Mouse (Mus musculus) myocyte (in vitro differentiated cells): ENCODE data around the gene Dnajb8. TPM values are rescaled to one million over a fixed set of nuclear protein-coding genes. Genes with fewer than 3 reads are reported as not detected.

Experiments
- H3K27me3 ChIP-seq: one replicate; pipeline ENCODE4 v1.6.1; 2011; ENCODE audit not compliant: control insufficient read depth, insufficient read depth, insufficient read length
- H3K36me3 ChIP-seq: one replicate; pipeline ENCODE4 v1.6.1; 2011; ENCODE audit not compliant: control insufficient read depth, insufficient read depth
- H3K4me2 ChIP-seq: one replicate; pipeline ENCODE4 v1.6.1; 2011; ENCODE audit warnings: low read depth, control low read depth
- H3K4me3 ChIP-seq: one replicate; pipeline ENCODE4 v1.5.1; 2011; ENCODE audit warnings: mild to moderate bottlenecking, control low read depth, moderate library complexity
- H3K79me2 ChIP-seq: one replicate; pipeline ENCODE4 v1.6.1; 2011; ENCODE audit not compliant: control insufficient read depth, insufficient read depth
- H3ac ChIP-seq: one replicate; pipeline ENCODE4 v1.6.1; 2011; ENCODE audit not compliant: control insufficient read depth, insufficient read length
- CEBPB ChIP-seq: IDR thresholded peaks from 2 replicates; pipeline ENCODE4 v1.6.1; 2011; ENCODE audit warnings: mild to moderate bottlenecking, moderate library complexity; ENCODE audit not compliant: poor library complexity, insufficient read depth, severe bottlenecking
- E2F4 ChIP-seq: IDR thresholded peaks from one replicate; pipeline ENCODE4 v1.6.1; 2011; ENCODE audit warnings: mild to moderate bottlenecking, control low read depth, moderate library complexity; ENCODE audit not compliant: insufficient read depth
- MAX ChIP-seq: IDR thresholded peaks from one replicate; pipeline ENCODE4 v1.6.1; 2011; ENCODE audit warnings: low read depth, mild to moderate bottlenecking, control low read depth
- MYOD1 ChIP-seq, 3 experiments: IDR thresholded peaks; one replicate each; pipeline ENCODE4 v1.6.1; 2011; ENCODE audit warnings: control low read depth in 2 of 3, low read depth in 2 of 3, mild to moderate bottlenecking in 2 of 3, moderate library complexity in 1 of 3; ENCODE audit not compliant: insufficient read length in 2 of 3, control insufficient read depth in 1 of 3
- MYOG ChIP-seq, 3 experiments: IDR thresholded peaks; one replicate each; pipeline ENCODE4 v1.6.1; 2011; ENCODE audit warnings: control low read depth in 2 of 3, low read depth in 2 of 3, mild to moderate bottlenecking in 2 of 3; ENCODE audit not compliant: insufficient read length in 2 of 3, control insufficient read depth in 1 of 3, insufficient read depth in 1 of 3
- POLR2A ChIP-seq: IDR thresholded peaks from one replicate; pipeline ENCODE4 v1.6.1; 2011; ENCODE audit warnings: low read depth, mild to moderate bottlenecking, control low read depth, moderate library complexity; ENCODE audit not compliant: insufficient read length
- POLR2AphosphoS2 ChIP-seq: IDR thresholded peaks from one replicate; pipeline ENCODE4 v1.6.1; 2011; ENCODE audit warnings: low read depth, control low read depth; ENCODE audit not compliant: insufficient read length
- REST ChIP-seq: IDR thresholded peaks from one replicate; pipeline ENCODE4 v1.6.1; 2011; ENCODE audit warnings: mild to moderate bottlenecking, control low read depth, moderate library complexity; ENCODE audit not compliant: insufficient read depth, insufficient read length
- SRF ChIP-seq: IDR thresholded peaks from one replicate; pipeline ENCODE4 v1.6.1; 2011; ENCODE audit warnings: low read depth; ENCODE audit not compliant: control insufficient read depth, insufficient read length
- TCF12 ChIP-seq: IDR thresholded peaks from one replicate; pipeline ENCODE4 v1.6.1; 2011; ENCODE audit warnings: mild to moderate bottlenecking, control low read depth; ENCODE audit not compliant: poor library complexity, insufficient read depth, severe bottlenecking
- TCF3 ChIP-seq: IDR thresholded peaks from one replicate; pipeline ENCODE4 v1.6.1; 2011; ENCODE audit warnings: low read depth, control low read depth; ENCODE audit not compliant: insufficient read length
- USF1 ChIP-seq: IDR thresholded peaks from one replicate; pipeline ENCODE4 v1.6.1; 2011; ENCODE audit warnings: low read depth, mild to moderate bottlenecking, control low read depth, moderate library complexity
- polyA plus RNA-seq: library from polyadenylated mRNA; unstranded; fragments of >200 nt; fragmentation: generic; extraction: Trizol; gene quantifications from one replicate; pipeline ENCODE4 v1.2.1, GENCODE M21; 2012; ENCODE audit warnings: missing spikeins

Dnajb8 gene
- polyA plus RNA-seq, 1 experiment, result not detected

DNA sequence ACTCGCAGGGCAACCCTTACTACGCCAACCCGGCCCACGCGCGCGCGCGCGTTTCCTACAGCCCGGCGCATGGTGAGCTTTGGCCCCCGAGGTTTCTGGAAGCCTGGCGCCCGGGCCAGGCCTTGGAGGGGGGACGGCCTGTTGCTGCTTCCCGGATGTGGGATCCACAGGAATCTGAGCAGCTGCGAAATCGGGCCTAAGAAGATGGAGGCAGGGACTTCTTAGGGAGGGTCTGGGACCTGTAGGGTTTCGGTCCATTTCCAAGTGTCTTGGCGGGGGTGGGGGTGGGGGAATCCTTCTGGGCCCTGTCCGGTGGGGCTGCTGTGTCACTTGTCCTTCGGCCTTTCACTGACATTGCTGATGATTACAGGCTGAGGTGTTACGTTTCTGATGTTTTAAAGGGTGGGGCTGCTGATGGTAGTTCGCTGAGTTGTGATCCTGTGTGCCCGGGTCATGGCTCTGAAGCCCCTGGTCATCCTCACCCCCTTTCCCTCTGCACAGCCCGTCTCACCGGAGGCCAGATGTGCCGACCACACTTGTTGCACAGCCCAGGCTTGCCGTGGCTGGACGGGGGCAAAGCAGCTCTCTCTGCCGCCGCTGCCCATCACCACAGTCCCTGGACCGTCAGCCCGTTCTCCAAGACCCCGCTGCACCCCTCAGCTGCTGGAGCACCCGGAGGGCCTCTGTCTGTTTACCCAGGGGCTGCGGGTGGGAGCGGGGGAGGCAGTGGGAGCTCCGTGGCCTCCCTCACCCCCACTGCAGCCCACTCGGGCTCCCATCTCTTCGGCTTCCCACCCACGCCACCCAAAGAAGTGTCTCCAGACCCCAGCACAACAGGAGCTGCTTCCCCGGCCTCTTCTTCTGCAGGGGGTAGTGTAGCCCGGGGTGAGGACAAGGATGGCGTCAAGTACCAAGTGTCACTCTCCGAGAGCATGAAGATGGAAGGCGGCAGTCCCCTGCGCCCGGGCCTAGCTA lies 22.1 kb upstream of the Dnajb8 start:
- Histone ChIP-seq H3K79me2 (peaks cover 15% of the 10 kb centered on the region), H3K27me3 (no peaks in the 10 kb centered on the region), H3K36me3 (no peaks in the 10 kb centered on the region), H3K4me2 (peak overlapping the region; percentile 98), H3K4me3 (peak overlapping the region; percentile 90), H3ac (peak overlapping the region; percentile 67)
- TF ChIP-seq MYOD1 (IDR thresholded peaks at IDR 0.05; ENCODE audit: control insufficient read depth in 1 of 3, insufficient read length in 2 of 3, low read depth in 2 of 3) (peak in 1 of 3 experiments; percentile 33), E2F4 (no peak), MYOG (IDR thresholded peaks at IDR 0.05; ENCODE audit: control insufficient read depth in 1 of 3, insufficient read depth in 1 of 3, insufficient read length in 2 of 3, low read depth in 2 of 3) (peak in 1 of 3 experiments; percentile 2)

DNA sequence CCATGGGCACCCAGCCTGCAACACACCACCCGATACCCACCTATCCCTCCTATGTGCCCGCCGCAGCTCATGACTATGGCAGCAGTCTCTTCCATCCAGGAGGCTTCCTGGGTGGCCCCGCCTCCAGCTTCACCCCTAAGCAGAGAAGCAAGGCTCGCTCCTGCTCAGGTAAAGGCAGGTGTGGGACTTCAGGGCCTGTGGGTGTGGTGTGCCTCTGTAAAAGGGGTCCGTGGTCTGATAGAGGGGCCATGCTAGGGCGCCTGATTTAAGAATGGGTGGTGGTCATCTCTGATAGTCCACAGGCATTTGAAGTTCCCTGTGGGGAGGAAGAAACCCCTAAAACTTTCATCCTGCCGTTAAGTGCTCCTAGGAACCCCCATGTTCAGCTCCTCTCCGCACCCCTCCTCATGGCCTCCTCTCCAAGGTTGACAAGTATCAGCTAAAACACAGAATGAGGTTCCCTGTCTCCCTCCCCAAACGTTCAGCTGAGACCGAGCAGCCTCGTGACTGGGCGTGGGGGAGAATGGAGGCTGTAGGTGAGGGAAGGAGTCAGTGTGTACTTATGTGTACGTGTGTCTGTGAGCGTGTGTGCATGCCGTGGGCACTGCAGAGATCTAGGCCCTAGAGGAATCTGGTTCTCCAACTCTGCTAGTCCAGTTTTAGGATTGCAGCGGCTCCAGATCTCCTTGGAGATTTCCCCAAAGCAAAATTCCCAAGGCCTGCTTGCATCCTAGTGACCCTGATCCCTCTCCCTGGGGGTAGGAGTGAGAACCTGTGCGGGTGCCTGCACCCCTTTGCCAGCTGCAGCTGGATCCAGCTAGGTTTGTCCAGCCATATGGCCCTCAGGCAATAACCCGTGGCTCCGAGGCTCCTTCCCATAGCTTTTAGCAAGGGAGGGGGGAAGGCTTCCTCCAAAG lies 21.1 kb upstream of the Dnajb8 start:
- H3K4me3 ChIP-seq, result peak overlapping the region; percentile 90
- no peaks in the 10 kb centered on the region for H3K27me3 ChIP-seq
- H3K79me2 ChIP-seq, result peaks cover 15% of the 10 kb centered on the region
- TF ChIP-seq E2F4 (no peak), MYOG (IDR thresholded peaks at IDR 0.05; ENCODE audit: control insufficient read depth in 1 of 3, insufficient read depth in 1 of 3, insufficient read length in 2 of 3, low read depth in 2 of 3) (no peak), POLR2AphosphoS2 (no peak), CEBPB (no peak), TCF3 (no peak), REST (no peak), POLR2A (no peak), SRF (no peak), MAX (no peak), TCF12 (no peak), MYOD1 (IDR thresholded peaks at IDR 0.05; ENCODE audit: control insufficient read depth in 1 of 3, insufficient read length in 2 of 3, low read depth in 2 of 3) (no peak), USF1 (no peak)
- no peak overlapping the region for H3K4me2 ChIP-seq
- no peaks in the 10 kb centered on the region for H3K36me3 ChIP-seq
- H3ac ChIP-seq, result no peak overlapping the region

DNA sequence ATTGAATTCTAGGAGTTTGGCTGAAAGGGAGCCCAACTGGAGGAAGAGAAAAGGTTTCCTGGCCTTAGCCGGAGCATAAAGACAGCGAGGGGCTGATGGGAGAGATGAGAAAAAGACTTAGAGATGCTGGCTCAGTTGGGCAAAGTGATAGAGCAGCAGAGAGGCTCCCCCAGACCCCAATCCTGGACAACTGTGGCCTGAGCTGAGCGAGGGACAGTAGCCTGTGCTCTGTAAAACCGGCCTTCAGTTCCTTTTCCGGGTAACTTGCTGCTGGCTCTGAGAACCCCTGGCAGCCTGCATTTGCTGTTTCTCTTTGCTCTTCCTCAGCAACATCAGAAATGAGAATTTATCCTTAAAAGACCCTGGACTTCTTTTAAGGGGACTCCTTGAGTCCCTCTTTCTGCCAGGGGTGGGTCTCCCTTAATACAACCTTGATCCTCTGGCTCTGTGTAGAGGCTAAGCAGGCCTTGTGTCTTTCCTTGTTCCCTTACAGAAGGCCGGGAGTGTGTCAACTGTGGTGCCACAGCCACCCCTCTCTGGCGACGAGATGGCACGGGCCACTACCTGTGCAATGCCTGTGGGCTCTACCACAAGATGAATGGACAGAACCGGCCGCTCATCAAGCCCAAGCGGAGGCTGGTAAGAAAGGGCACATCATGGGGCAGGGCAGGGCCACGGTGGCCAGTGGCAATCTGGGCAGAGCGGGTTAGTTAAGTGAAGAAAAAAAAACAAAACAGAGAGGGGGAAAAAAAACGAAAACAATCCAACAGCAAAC lies 20.0 kb upstream of the Dnajb8 start:
- no peaks in the 10 kb centered on the region for H3K36me3 ChIP-seq
- H3K79me2 ChIP-seq, result peaks cover 15% of the 10 kb centered on the region
- peak overlapping the region; percentile 4 for H3K4me3 ChIP-seq
- H3K27me3 ChIP-seq, result no peaks in the 10 kb centered on the region
- no peak overlapping the region for H3ac ChIP-seq
- TF ChIP-seq MAX, result no peak
- no peak for TF ChIP-seq POLR2AphosphoS2
- no peak for TF ChIP-seq MYOD1 (IDR thresholded peaks at IDR 0.05; ENCODE audit: control insufficient read depth in 1 of 3, insufficient read length in 2 of 3, low read depth in 2 of 3)
- TF ChIP-seq MYOG (IDR thresholded peaks at IDR 0.05; ENCODE audit: control insufficient read depth in 1 of 3, insufficient read depth in 1 of 3, insufficient read length in 2 of 3, low read depth in 2 of 3), result no peak
- no peak for TF ChIP-seq TCF12
- no peak for TF ChIP-seq SRF
- no peak for TF ChIP-seq REST
- no peak for TF ChIP-seq USF1
- no peak for TF ChIP-seq CEBPB
- peak overlapping the region; percentile 66 for H3K4me2 ChIP-seq

DNA sequence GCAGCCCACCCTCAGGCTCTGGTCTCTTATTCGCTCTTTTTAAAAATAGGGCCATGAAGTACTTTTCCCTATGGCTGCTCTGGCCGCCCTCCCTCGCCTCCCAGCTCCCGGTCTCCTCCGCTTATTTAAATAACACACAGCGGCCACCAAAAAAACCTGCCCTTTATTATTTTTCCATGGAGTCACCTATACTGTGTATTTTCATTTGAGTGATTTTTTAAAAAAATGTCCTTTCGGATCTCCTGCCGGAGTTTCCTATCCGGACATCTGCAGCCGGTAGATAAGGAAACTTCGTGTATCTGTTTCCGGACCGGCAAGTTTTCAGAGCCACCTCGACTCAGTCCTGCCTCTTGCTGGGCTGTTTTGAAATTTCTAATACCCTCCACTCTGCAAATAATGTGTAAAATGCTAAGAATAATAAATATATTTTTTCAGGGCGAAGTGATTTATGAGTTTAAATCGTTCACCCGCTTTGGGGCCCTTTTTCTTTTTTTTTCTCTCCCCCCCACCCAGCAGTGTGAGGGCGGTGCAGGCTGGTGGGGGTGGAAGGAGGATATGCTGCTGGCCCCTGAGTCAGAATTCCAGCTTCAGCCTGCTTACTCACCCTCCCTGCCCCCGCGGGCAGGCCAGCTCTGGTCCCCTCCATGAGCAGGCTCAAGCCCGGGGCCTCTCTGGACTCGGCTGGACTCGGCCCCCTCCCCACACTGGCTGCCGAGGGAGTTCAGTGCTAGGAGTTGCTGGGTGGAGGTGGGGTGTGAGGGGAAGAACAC lies 19.0 kb upstream of the Dnajb8 start:
- no peaks in the 10 kb centered on the region for H3K27me3 ChIP-seq
- peak overlapping the region; percentile 4 for H3K4me3 ChIP-seq
- peaks cover 15% of the 10 kb centered on the region for H3K79me2 ChIP-seq
- no peaks in the 10 kb centered on the region for H3K36me3 ChIP-seq
- no peak for TF ChIP-seq TCF3
- no peak for TF ChIP-seq POLR2AphosphoS2
- TF ChIP-seq USF1, result no peak
- TF ChIP-seq MAX, result no peak
- no peak for TF ChIP-seq SRF
- TF ChIP-seq MYOD1 (IDR thresholded peaks at IDR 0.05; ENCODE audit: control insufficient read depth in 1 of 3, insufficient read length in 2 of 3, low read depth in 2 of 3), result no peak
- no peak for TF ChIP-seq E2F4
- no peak for TF ChIP-seq POLR2A
- no peak for TF ChIP-seq TCF12
- no peak for TF ChIP-seq CEBPB
- TF ChIP-seq REST, result no peak
- no peak for TF ChIP-seq MYOG (IDR thresholded peaks at IDR 0.05; ENCODE audit: control insufficient read depth in 1 of 3, insufficient read depth in 1 of 3, insufficient read length in 2 of 3, low read depth in 2 of 3)
- H3ac ChIP-seq, result no peak overlapping the region
- H3K4me2 ChIP-seq, result peak overlapping the region; percentile 66
